Mouse (Mus musculus) liver, embryonic 16.5 days (tissue): Measurements from ENCODE around the gene Sgcd. TPM values are rescaled to one million over a fixed set of nuclear protein-coding genes. Genes with fewer than 3 reads are reported as not detected.

Source experiments
- ATAC-seq: fragments of 200-750 bp; cut with Nextera tagmentation; 2 replicates; pipeline ENCODE4 v1.8.0; 2017; ENCODE audit warnings: low read depth, mild to moderate bottlenecking, moderate number of reproducible peaks, moderate library complexity
- H3K27ac ChIP-seq: fragments of 300-500 bp; sonication (generic); 2 replicates; pipeline ENCODE4 v1.5.1; 2014; ENCODE audit warnings: mild to moderate bottlenecking, low read length
- H3K27me3 ChIP-seq: fragments of 300-500 bp; sonication (generic); 2 replicates; pipeline ENCODE4 v1.6.1; 2014; ENCODE audit warnings: low read depth, low read length, mixed read lengths; ENCODE audit not compliant: control insufficient read depth, insufficient read depth
- H3K36me3 ChIP-seq: fragments of 300-500 bp; sonication (generic); 2 replicates; pipeline ENCODE4 v1.6.1; 2014; ENCODE audit warnings: mild to moderate bottlenecking; ENCODE audit not compliant: control insufficient read depth, insufficient read depth
- H3K4me1 ChIP-seq: fragments of 300-500 bp; sonication (generic); 2 replicates; pipeline ENCODE4 v1.6.1; 2014; ENCODE audit warnings: low read depth, low read length, mixed read lengths; ENCODE audit not compliant: control insufficient read depth
- H3K4me2 ChIP-seq: fragments of 300-500 bp; sonication (generic); 2 replicates; pipeline ENCODE4 v1.6.1; 2014; ENCODE audit warnings: low read depth, low read length, mixed read lengths
- H3K4me3 ChIP-seq: fragments of 300-500 bp; sonication (generic); 2 replicates; pipeline ENCODE4 v1.5.1; 2014; ENCODE audit warnings: low read depth, mild to moderate bottlenecking, low read length
- H3K9ac ChIP-seq: fragments of 300-500 bp; sonication (generic); 2 replicates; pipeline ENCODE4 v1.6.1; 2014; ENCODE audit warnings: low read depth, low read length
- H3K9me3 ChIP-seq: fragments of 300-500 bp; sonication (generic); replicated peaks from 2 replicates; pipeline ENCODE4 v1.6.1; 2016; ENCODE audit warnings: low read length; ENCODE audit not compliant: control insufficient read depth
- WGBS: fragments of 180-500 bp; shearing (Covaris S2); extraction: QIAGEN DNeasy Blood & Tissue Kit; methylation state at CpG from one replicate; pipeline ENCODE4 v1.1.7; 2014; ENCODE audit not compliant: insufficient replicate concordance; 5-methylcytosine and 5-hydroxymethylcytosine counted together
- polyA plus RNA-seq: library from polyadenylated mRNA; unstranded; fragments of >200 nt; fragmentation: Nextera tagmentation; extraction: Ambion mirVana; gene quantifications from 2 replicates; pipeline ENCODE4 v1.2.1, GENCODE M21; 2015

Sgcd gene
- 0.12 and 0.28 TPM in 2 replicates for polyA plus RNA-seq

- ATAC-seq = no peak; the same call in 1 of the 2 replicates
- H3K4me1 ChIP-seq = no peaks in the 10 kb centered on the region
- H3K27me3 ChIP-seq = peaks cover 23% of the 10 kb centered on the region
Measured at GRCm38 (mm10) chr11:47988697-47989533, at the start of gene Sgcd. Sgcd (minus strand) TSS chr11:47988969.

GRCm38 (mm10) chr11:48038051-48038450 is 49.3 kb upstream of the Sgcd start:
- Histone ChIP-seq H3K4me2 (no peak overlapping the region), H3K4me3 (no peak overlapping the region), H3K4me1 (no peaks in the 10 kb centered on the region), H3K9me3 (no peaks in the 10 kb centered on the region), H3K27ac (no peak overlapping the region), H3K27me3 (no peaks in the 10 kb centered on the region), H3K9ac (no peak overlapping the region), H3K36me3 (no peaks in the 10 kb centered on the region)
- 62% methylated on average over 4 of the region's 4 CpGs for WGBS
- no peak for ATAC-seq

More at GRCm38 (mm10) chr11:47988697-47989533, at the start of gene Sgcd:
- H3K4me3 ChIP-seq = peak within 1 kb of the TSS; percentile 39
- H3K36me3 ChIP-seq = no peaks in the 10 kb centered on the region
- 1% methylated on average over 57 of the region's 67 CpGs for WGBS
- H3K9me3 ChIP-seq = no peaks in the 10 kb centered on the region
- peak within 1 kb of the TSS; percentile 50 for H3K4me2 ChIP-seq
- no peak within 1 kb of the TSS for H3K9ac ChIP-seq
- no peak within 1 kb of the TSS for H3K27ac ChIP-seq

- no peak overlapping the region for H3K4me2 ChIP-seq
- no peaks in the 10 kb centered on the region for H3K36me3 ChIP-seq
- H3K9me3 ChIP-seq = no peaks in the 10 kb centered on the region
- no peaks in the 10 kb centered on the region for H3K27me3 ChIP-seq
- no peak overlapping the region for H3K9ac ChIP-seq
- ATAC-seq = no peak
- H3K4me3 ChIP-seq = no peak overlapping the region
- WGBS = 36% methylated on average over 3 of the region's 3 CpGs
- no peak overlapping the region for H3K27ac ChIP-seq
- no peaks in the 10 kb centered on the region for H3K4me1 ChIP-seq
Measured at GRCm38 (mm10) chr11:48012836-48013235, 24.1 kb upstream of the Sgcd start.

- no peak overlapping the region for H3K9ac ChIP-seq
- H3K4me1 ChIP-seq = no peaks in the 10 kb centered on the region
- H3K4me2 ChIP-seq = peak overlapping the region; percentile 50
- H3K27ac ChIP-seq = no peak overlapping the region
- H3K27me3 ChIP-seq = peaks cover 23% of the 10 kb centered on the region
- H3K9me3 ChIP-seq = no peaks in the 10 kb centered on the region
- H3K36me3 ChIP-seq = no peaks in the 10 kb centered on the region
- 1% methylated on average over 31 of the region's 31 CpGs for WGBS
- H3K4me3 ChIP-seq = peak overlapping the region; percentile 39
- ATAC-seq = no peak
Measured at GRCm38 (mm10) chr11:47988333-47988696, 454 bp downstream of the Sgcd start.

- Histone ChIP-seq H3K36me3 (no peaks in the 10 kb centered on the region), H3K9ac (no peak overlapping the region), H3K4me1 (no peaks in the 10 kb centered on the region), H3K4me3 (no peak overlapping the region), H3K9me3 (no peaks in the 10 kb centered on the region), H3K27me3 (peaks cover 23% of the 10 kb centered on the region), H3K4me2 (no peak overlapping the region), H3K27ac (no peak overlapping the region)
- no peak for ATAC-seq
- WGBS = 12% methylated on average over 12 of the region's 12 CpGs
Measured at GRCm38 (mm10) chr11:47987893-47988267, 889 bp downstream of the Sgcd start.

GRCm38 (mm10) chr11:47987251-47987892 is 1.4 kb downstream of the Sgcd start:
- Histone ChIP-seq H3K4me3 (no peak overlapping the region), H3K9me3 (no peaks in the 10 kb centered on the region), H3K4me2 (no peak overlapping the region), H3K36me3 (no peaks in the 10 kb centered on the region), H3K27ac (no peak overlapping the region), H3K27me3 (peaks cover 23% of the 10 kb centered on the region), H3K9ac (no peak overlapping the region), H3K4me1 (no peaks in the 10 kb centered on the region)
- no peak for ATAC-seq
- 40% methylated on average over 8 of the region's 8 CpGs for WGBS

- Histone ChIP-seq H3K9ac (no peak overlapping the region), H3K4me1 (no peaks in the 10 kb centered on the region), H3K36me3 (no peaks in the 10 kb centered on the region), H3K27ac (no peak overlapping the region), H3K9me3 (no peaks in the 10 kb centered on the region), H3K27me3 (no peaks in the 10 kb centered on the region), H3K4me2 (no peak overlapping the region), H3K4me3 (no peak overlapping the region)
- ATAC-seq = no peak
- 28% methylated on average over 1 of the region's 1 CpGs for WGBS
Measured at GRCm38 (mm10) chr11:47982152-47982551, 6.6 kb downstream of the Sgcd start.

GRCm38 (mm10) chr11:47981108-47981507 is 7.7 kb downstream of the Sgcd start:
- H3K9me3 ChIP-seq = no peaks in the 10 kb centered on the region
- no peak for ATAC-seq
- WGBS = 48% methylated on average over 2 of the region's 2 CpGs
- no peaks in the 10 kb centered on the region for H3K36me3 ChIP-seq
- no peak overlapping the region for H3K4me3 ChIP-seq
- H3K9ac ChIP-seq = no peak overlapping the region
- H3K4me1 ChIP-seq = no peaks in the 10 kb centered on the region
- no peaks in the 10 kb centered on the region for H3K27me3 ChIP-seq
- H3K27ac ChIP-seq = no peak overlapping the region
- no peak overlapping the region for H3K4me2 ChIP-seq

GRCm38 (mm10) chr11:47953291-47953690 is 35.5 kb downstream of the Sgcd start:
- Histone ChIP-seq H3K4me1 (no peaks in the 10 kb centered on the region), H3K27me3 (no peaks in the 10 kb centered on the region), H3K9me3 (no peaks in the 10 kb centered on the region), H3K4me3 (no peak overlapping the region), H3K9ac (no peak overlapping the region), H3K27ac (no peak overlapping the region), H3K4me2 (no peak overlapping the region), H3K36me3 (no peaks in the 10 kb centered on the region)
- 40% methylated on average over 3 of the region's 3 CpGs for WGBS
- no peak for ATAC-seq
